Mouse (Mus musculus) layer of hippocampus, adult 6 months (tissue): ENCODE data around the gene Gif. TPM values are rescaled to one million over a fixed set of nuclear protein-coding genes. Genes with fewer than 3 reads are reported as not detected.

ENCODE experiments used
- long read RNA-seq, 2 experiments: library from polyadenylated mRNA; unstranded; transcript quantifications; one replicate each; pipeline ENCODE4 v2.0.0; 2019 to 2020
- polyA plus RNA-seq: library from polyadenylated mRNA; unstranded; fragments of <200 nt; fragmentation: Nextera tagmentation; gene quantifications from 2 replicates; pipeline ENCODE4 v1.2.3, GENCODE M21; 2021

The Gif gene
- polyA plus RNA-seq, result not detected in 2 replicates
- long read RNA-seq, experiment 1, result 0 reads
- long read RNA-seq, experiment 2, result 0 reads

DNA sequence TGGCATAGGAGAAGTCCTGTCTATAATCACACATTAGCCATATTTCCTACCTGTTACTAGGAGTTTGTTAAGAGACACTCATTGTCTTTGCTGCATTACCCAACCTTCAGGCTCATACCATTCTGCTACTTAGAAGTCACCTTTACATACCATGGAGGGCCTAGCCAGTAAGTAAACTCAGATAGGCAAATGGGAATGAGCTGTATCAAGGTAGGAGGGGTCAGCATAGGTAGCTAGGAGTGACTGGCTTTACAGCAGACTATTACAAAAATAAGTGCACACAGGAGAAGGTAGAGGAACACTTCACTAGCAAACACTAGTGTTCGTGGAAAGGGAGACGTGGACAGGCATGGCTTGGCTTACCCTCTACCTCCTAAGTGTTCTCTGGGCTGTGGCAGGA lies at the start of gene Gif:
Gif (plus strand) TSS at position 257 of the 400 bp plus-strand sequence.

DNA sequence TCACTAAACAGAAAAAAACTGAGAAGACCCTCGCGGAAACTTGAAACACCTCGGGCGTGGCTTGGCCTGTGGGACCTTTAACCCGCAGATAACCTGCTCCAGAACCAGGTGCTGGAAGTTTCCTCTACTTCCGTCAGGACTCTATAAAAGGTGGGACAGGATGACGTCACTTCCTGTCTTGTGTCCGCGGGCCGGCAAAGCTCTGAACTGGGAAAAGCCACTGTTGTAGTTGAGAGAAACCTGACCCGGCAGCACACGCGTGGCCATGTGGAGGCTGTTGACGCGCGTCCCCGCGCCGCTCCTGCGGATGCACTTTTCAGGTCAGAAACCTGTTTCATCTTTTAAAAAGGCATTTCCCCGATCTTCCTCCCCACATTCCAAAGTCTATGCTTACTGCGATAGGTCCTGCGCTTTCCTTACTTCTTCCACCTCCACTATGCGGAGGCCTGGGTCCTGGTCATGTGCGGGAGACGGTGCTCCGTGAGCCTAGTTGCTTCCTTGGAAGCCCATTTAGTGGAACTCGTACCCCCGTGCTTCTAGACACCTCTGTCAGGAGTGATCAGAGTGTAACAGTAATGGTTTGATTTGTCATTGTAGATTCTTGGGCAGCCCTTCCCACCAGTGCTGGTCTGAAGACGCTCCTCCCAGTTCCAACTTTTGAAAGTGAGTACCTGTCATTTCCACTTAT lies 23.0 kb downstream of the Gif start, which contains the start of gene Mrpl16:
Mrpl16 (plus strand) TSS at position 187 of the 688 bp plus-strand sequence.

Other genes starting within 250 kb of the Gif start
- 2.0 and 2.5 TPM in 2 replicates for gene Ms4a6b, start 231.0 kb upstream of the Gif start, polyA plus RNA-seq
- not detected in 2 replicates for gene Ms4a4d, start 210.8 kb upstream of the Gif start, polyA plus RNA-seq
- gene Ms4a6d, start 142.7 kb upstream of the Gif start, polyA plus RNA-seq, result 1.5 and 1.8 TPM in 2 replicates
- not detected in 2 replicates for gene Ms4a2, start 123.8 kb upstream of the Gif start, polyA plus RNA-seq
- not detected in 2 replicates for gene Ms4a3, start 106.7 kb upstream of the Gif start, polyA plus RNA-seq
- not detected in 2 replicates for gene Oosp2, start 87.0 kb upstream of the Gif start, polyA plus RNA-seq
- not detected in 2 replicates for gene Oosp1, start 56.4 kb upstream of the Gif start, polyA plus RNA-seq
- not detected in 2 replicates for gene Oosp3, start 50.5 kb upstream of the Gif start, polyA plus RNA-seq
- 50.9 and 52.3 TPM in 2 replicates for gene Mrpl16, start 22.8 kb downstream of the Gif start, polyA plus RNA-seq
- 6.8 and 7.4 TPM in 2 replicates for gene Stx3, start 71.8 kb downstream of the Gif start, polyA plus RNA-seq
- gene Olfr1417, start 91.7 kb downstream of the Gif start, polyA plus RNA-seq, result not detected in 2 replicates
- gene Olfr1418, start 113.5 kb downstream of the Gif start, polyA plus RNA-seq, result not detected in 2 replicates
- not detected in 2 replicates for gene Olfr1419, start 127.6 kb downstream of the Gif start, polyA plus RNA-seq
- gene Olfr1420, start 139.0 kb downstream of the Gif start, polyA plus RNA-seq, result not detected in 2 replicates
- 2.1 and 2.3 TPM in 2 replicates for gene Patl1, start 164.8 kb downstream of the Gif start, polyA plus RNA-seq
- 4.7 and 4.8 TPM in 2 replicates for gene Osbp, start 218.4 kb downstream of the Gif start, polyA plus RNA-seq